Mouse (Mus musculus): ENCODE results near the gene Nhsl1. TPM values are rescaled to one million over a fixed set of nuclear protein-coding genes. Genes with fewer than 3 reads are reported as not detected.

The Nhsl1 gene
- polyA plus RNA-seq, 2 experiments: 0.50 to 0.64 TPM

GRCm38 (mm10) chr10:18384766-18385165 is 66.0 kb downstream of the Nhsl1 start:
- Histone ChIP-seq H3K4me3 (ENCODE audit: insufficient read depth in 1 of 2, low read depth in 2 of 2, low read length in 2 of 2) (no peak overlapping the region), H3K9ac (replicated peaks) (no peak overlapping the region), H3K36me3 (replicated peaks; ENCODE audit: control insufficient read depth, insufficient read depth, low read depth) (no peaks in the 10 kb centered on the region), H3K27me3 (ENCODE audit: control insufficient read depth, insufficient read depth, low read length) (no peaks in the 10 kb centered on the region), H3K9me3 (ENCODE audit: control insufficient read depth, low read length) (no peaks in the 10 kb centered on the region), H3K27ac (no peak overlapping the region), H3K4me1 (replicated peaks; ENCODE audit: control insufficient read depth in 2 of 2, insufficient read depth in 2 of 2, low read length in 1 of 2) (no peaks in the 10 kb centered on the region), H3K4me2 (ENCODE audit: low read depth) (no peak overlapping the region)
- 28% methylated on average over 2 of the region's 2 CpGs for WGBS (ENCODE audit: insufficient replicate concordance)
- ATAC-seq (ENCODE audit: insufficient read depth) (no peak), DNase-seq (ENCODE audit: low read depth in 3 of 3, low spot score in 3 of 3) (no peak)
- TF ChIP-seq CTCF (IDR thresholded peaks at IDR 0.05; ENCODE audit: low read depth): no peak
- no peak for TF ChIP-seq EP300 (IDR thresholded peaks at IDR 0.05; ENCODE audit: low read depth)

GRCm38 (mm10) chr10:18386224-18386623 is 67.4 kb downstream of the Nhsl1 start:
- H3K4me3 ChIP-seq (ENCODE audit: insufficient read depth in 1 of 2, low read depth in 2 of 2, low read length in 2 of 2): no peak overlapping the region
- WGBS (ENCODE audit: insufficient replicate concordance): 51% methylated on average over 7 of the region's 7 CpGs
- H3K27ac ChIP-seq: no peak overlapping the region
- DNase-seq (ENCODE audit: low read depth in 3 of 3, low spot score in 3 of 3) (no peak), ATAC-seq (ENCODE audit: insufficient read depth) (no peak)
- no peak overlapping the region for H3K4me2 ChIP-seq (ENCODE audit: low read depth)
- no peak overlapping the region for H3K9ac ChIP-seq (replicated peaks)
- no peaks in the 10 kb centered on the region for H3K27me3 ChIP-seq (ENCODE audit: control insufficient read depth, insufficient read depth, low read length)
- no peaks in the 10 kb centered on the region for H3K4me1 ChIP-seq (replicated peaks; ENCODE audit: control insufficient read depth in 2 of 2, insufficient read depth in 2 of 2, low read length in 1 of 2)
- no peaks in the 10 kb centered on the region for H3K36me3 ChIP-seq (replicated peaks; ENCODE audit: control insufficient read depth, insufficient read depth, low read depth)
- no peak for TF ChIP-seq CTCF (IDR thresholded peaks at IDR 0.05; ENCODE audit: low read depth)
- TF ChIP-seq EP300 (IDR thresholded peaks at IDR 0.05; ENCODE audit: low read depth): no peak
- H3K9me3 ChIP-seq (ENCODE audit: control insufficient read depth, low read length): no peaks in the 10 kb centered on the region

- Histone ChIP-seq H3K27me3 (ENCODE audit: control insufficient read depth, insufficient read depth, low read length) (no peaks in the 10 kb centered on the region), H3K27ac (no peak overlapping the region), H3K9me3 (ENCODE audit: control insufficient read depth, low read length) (no peaks in the 10 kb centered on the region), H3K36me3 (replicated peaks; ENCODE audit: control insufficient read depth, insufficient read depth, low read depth) (no peaks in the 10 kb centered on the region), H3K4me1 (replicated peaks; ENCODE audit: control insufficient read depth in 2 of 2, insufficient read depth in 2 of 2, low read length in 1 of 2) (no peaks in the 10 kb centered on the region), H3K4me3 (ENCODE audit: insufficient read depth in 1 of 2, low read depth in 2 of 2, low read length in 2 of 2) (no peak overlapping the region), H3K4me2 (ENCODE audit: low read depth) (no peak overlapping the region), H3K9ac (replicated peaks) (no peak overlapping the region)
- DNase-seq (ENCODE audit: low read depth in 3 of 3, low spot score in 3 of 3) (no peak), ATAC-seq (ENCODE audit: insufficient read depth) (no peak)
- TF ChIP-seq EP300 (IDR thresholded peaks at IDR 0.05; ENCODE audit: low read depth): no peak
- TF ChIP-seq CTCF (IDR thresholded peaks at IDR 0.05; ENCODE audit: low read depth): peak; percentile 61
- WGBS (ENCODE audit: insufficient replicate concordance): 39% methylated on average over 10 of the region's 10 CpGs
Observed at GRCm38 (mm10) chr10:18388784-18389575, 70.2 kb downstream of the Nhsl1 start.

GRCm38 (mm10) chr10:18390004-18390403 is 71.2 kb downstream of the Nhsl1 start:
- no peak for DNase-seq (ENCODE audit: low read depth in 3 of 3, low spot score in 3 of 3)
- TF ChIP-seq EP300 (IDR thresholded peaks at IDR 0.05; ENCODE audit: low read depth): no peak
- no peak for TF ChIP-seq CTCF (IDR thresholded peaks at IDR 0.05; ENCODE audit: low read depth)
- Histone ChIP-seq H3K27ac (no peak overlapping the region), H3K9me3 (ENCODE audit: control insufficient read depth, low read length) (no peaks in the 10 kb centered on the region), H3K36me3 (replicated peaks; ENCODE audit: control insufficient read depth, insufficient read depth, low read depth) (no peaks in the 10 kb centered on the region), H3K9ac (replicated peaks) (no peak overlapping the region), H3K27me3 (ENCODE audit: control insufficient read depth, insufficient read depth, low read length) (no peaks in the 10 kb centered on the region), H3K4me2 (ENCODE audit: low read depth) (no peak overlapping the region), H3K4me3 (ENCODE audit: insufficient read depth in 1 of 2, low read depth in 2 of 2, low read length in 2 of 2) (no peak overlapping the region), H3K4me1 (replicated peaks; ENCODE audit: control insufficient read depth in 2 of 2, insufficient read depth in 2 of 2, low read length in 1 of 2) (no peaks in the 10 kb centered on the region; a peak in 1 of 4 replicates)
- WGBS (ENCODE audit: insufficient replicate concordance): 72% methylated on average over 15 of the region's 15 CpGs
- no peak for ATAC-seq (ENCODE audit: insufficient read depth)

- Histone ChIP-seq H3K36me3 (replicated peaks; ENCODE audit: control insufficient read depth, insufficient read depth, low read depth) (no peaks in the 10 kb centered on the region), H3K27me3 (ENCODE audit: control insufficient read depth, insufficient read depth, low read length) (no peaks in the 10 kb centered on the region), H3K4me2 (ENCODE audit: low read depth) (no peak overlapping the region), H3K9ac (replicated peaks) (no peak overlapping the region), H3K9me3 (ENCODE audit: control insufficient read depth, low read length) (no peaks in the 10 kb centered on the region), H3K27ac (no peak overlapping the region), H3K4me3 (ENCODE audit: insufficient read depth in 1 of 2, low read depth in 2 of 2, low read length in 2 of 2) (no peak overlapping the region), H3K4me1 (replicated peaks; ENCODE audit: control insufficient read depth in 2 of 2, insufficient read depth in 2 of 2, low read length in 1 of 2) (no peaks in the 10 kb centered on the region; a peak in 1 of 4 replicates)
- ATAC-seq (ENCODE audit: insufficient read depth) (no peak), DNase-seq (ENCODE audit: low read depth in 3 of 3, low spot score in 3 of 3) (no peak)
- TF ChIP-seq CTCF (IDR thresholded peaks at IDR 0.05; ENCODE audit: low read depth) (peak; percentile 39; the same call in 1 of the 2 replicates), EP300 (IDR thresholded peaks at IDR 0.05; ENCODE audit: low read depth) (no peak)
- 27% methylated on average over 5 of the region's 5 CpGs for WGBS (ENCODE audit: insufficient replicate concordance)
Observed at GRCm38 (mm10) chr10:18391608-18392007, 72.8 kb downstream of the Nhsl1 start.

Measured in liver, embryonic 14.5 days (tissue).